Mouse (Mus musculus): ENCODE results near the gene Golga1. TPM values are rescaled to one million over a fixed set of nuclear protein-coding genes. Genes with fewer than 3 reads are reported as not detected.
A peak's percentile ranks its signal among the peaks of the same experiment; 100 is the strongest.

The Golga1 gene
- polyA plus RNA-seq, 1 experiment from 2014 or later, result 20.7 TPM

GRCm38 (mm10) chr2:39004372-39004771, 61.0 kb downstream of the Golga1 start:
- peaks cover 48% of the 10 kb centered on the region for H3K36me3 ChIP-seq (ENCODE audit: control insufficient read depth, insufficient read depth, low read length)
- no peaks in the 10 kb centered on the region for H3K27me3 ChIP-seq (replicated peaks; ENCODE audit: control insufficient read depth, insufficient read depth, low read length)
- DNase-seq (ENCODE audit: low spot score) (peak; percentile 36), ATAC-seq (ENCODE audit: low read depth) (no peak)
- H3K4me1 ChIP-seq (ENCODE audit: control insufficient read depth, insufficient read depth, low read length), result peaks cover 27% of the 10 kb centered on the region
- H3K4me2 ChIP-seq (ENCODE audit: low read depth, low read length), result peak overlapping the region; percentile 92
- peak overlapping the region; percentile 90 for H3K9ac ChIP-seq (ENCODE audit: low read depth, low read length)
- no peaks in the 10 kb centered on the region for H3K9me3 ChIP-seq (ENCODE audit: control insufficient read depth, low read length)
- WGBS, result 0% methylated on average over 11 of the region's 11 CpGs
- H3K4me3 ChIP-seq (ENCODE audit: low read depth, low read length), result peak overlapping the region; percentile 72
- H3K27ac ChIP-seq (replicated peaks; ENCODE audit: low read depth, low read length), result peak overlapping the region; percentile 88

GRCm38 (mm10) chr2:39003512-39003911, 61.8 kb downstream of the Golga1 start:
- Histone ChIP-seq H3K9me3 (ENCODE audit: control insufficient read depth, low read length) (no peaks in the 10 kb centered on the region), H3K4me3 (ENCODE audit: low read depth, low read length) (peak overlapping the region; percentile 72), H3K4me1 (ENCODE audit: control insufficient read depth, insufficient read depth, low read length) (peaks cover 21% of the 10 kb centered on the region), H3K27ac (replicated peaks; ENCODE audit: low read depth, low read length) (no peak overlapping the region), H3K9ac (ENCODE audit: low read depth, low read length) (peak overlapping the region; percentile 90), H3K4me2 (ENCODE audit: low read depth, low read length) (peak overlapping the region; percentile 92), H3K36me3 (ENCODE audit: control insufficient read depth, insufficient read depth, low read length) (peaks cover 51% of the 10 kb centered on the region), H3K27me3 (replicated peaks; ENCODE audit: control insufficient read depth, insufficient read depth, low read length) (no peaks in the 10 kb centered on the region)
- DNase-seq (ENCODE audit: low spot score) (no peak), ATAC-seq (ENCODE audit: low read depth) (no peak)
- WGBS, result 66% methylated on average over 5 of the region's 5 CpGs

GRCm38 (mm10) chr2:39003106-39003505, 62.2 kb downstream of the Golga1 start:
- 54% methylated on average over 8 of the region's 8 CpGs for WGBS
- ATAC-seq (ENCODE audit: low read depth), result no peak
- H3K9ac ChIP-seq (ENCODE audit: low read depth, low read length), result peak overlapping the region; percentile 90

GRCm38 (mm10) chr2:39001866-39002265, 63.5 kb downstream of the Golga1 start:
- no peaks in the 10 kb centered on the region for H3K27me3 ChIP-seq (replicated peaks; ENCODE audit: control insufficient read depth, insufficient read depth, low read length)
- no peak overlapping the region for H3K9ac ChIP-seq (ENCODE audit: low read depth, low read length)
- H3K4me2 ChIP-seq (ENCODE audit: low read depth, low read length), result no peak overlapping the region
- H3K4me1 ChIP-seq (ENCODE audit: control insufficient read depth, insufficient read depth, low read length), result peaks cover 23% of the 10 kb centered on the region
- no peak overlapping the region for H3K27ac ChIP-seq (replicated peaks; ENCODE audit: low read depth, low read length)
- WGBS, result 77% methylated on average over 3 of the region's 3 CpGs
- ATAC-seq (ENCODE audit: low read depth) (no peak), DNase-seq (ENCODE audit: low spot score) (no peak)
- no peak overlapping the region for H3K4me3 ChIP-seq (ENCODE audit: low read depth, low read length)
- peaks cover 51% of the 10 kb centered on the region for H3K36me3 ChIP-seq (ENCODE audit: control insufficient read depth, insufficient read depth, low read length)
- H3K9me3 ChIP-seq (ENCODE audit: control insufficient read depth, low read length), result no peaks in the 10 kb centered on the region

More at GRCm38 (mm10) chr2:39003106-39003505, 62.2 kb downstream of the Golga1 start:
- peaks cover 21% of the 10 kb centered on the region for H3K4me1 ChIP-seq (ENCODE audit: control insufficient read depth, insufficient read depth, low read length)
- no peak for DNase-seq (ENCODE audit: low spot score)
- H3K4me3 ChIP-seq (ENCODE audit: low read depth, low read length), result peak overlapping the region; percentile 72
- H3K4me2 ChIP-seq (ENCODE audit: low read depth, low read length), result peak overlapping the region; percentile 92
- no peaks in the 10 kb centered on the region for H3K9me3 ChIP-seq (ENCODE audit: control insufficient read depth, low read length)
- H3K36me3 ChIP-seq (ENCODE audit: control insufficient read depth, insufficient read depth, low read length), result peaks cover 51% of the 10 kb centered on the region
- H3K27me3 ChIP-seq (replicated peaks; ENCODE audit: control insufficient read depth, insufficient read depth, low read length), result no peaks in the 10 kb centered on the region
- no peak overlapping the region for H3K27ac ChIP-seq (replicated peaks; ENCODE audit: low read depth, low read length)

GRCm38 (mm10) chr2:39000587-39000919, 64.8 kb downstream of the Golga1 start:
- H3K27me3 ChIP-seq (replicated peaks; ENCODE audit: control insufficient read depth, insufficient read depth, low read length), result no peaks in the 10 kb centered on the region
- H3K9ac ChIP-seq (ENCODE audit: low read depth, low read length), result no peak overlapping the region
- H3K4me1 ChIP-seq (ENCODE audit: control insufficient read depth, insufficient read depth, low read length), result peaks cover 16% of the 10 kb centered on the region
- no peak overlapping the region for H3K4me2 ChIP-seq (ENCODE audit: low read depth, low read length)
- no peak overlapping the region for H3K4me3 ChIP-seq (ENCODE audit: low read depth, low read length)
- H3K27ac ChIP-seq (replicated peaks; ENCODE audit: low read depth, low read length), result no peak overlapping the region
- WGBS, result 81% methylated on average over 4 of the region's 4 CpGs
- DNase-seq (ENCODE audit: low spot score) (no peak), ATAC-seq (ENCODE audit: low read depth) (no peak)
- H3K9me3 ChIP-seq (ENCODE audit: control insufficient read depth, low read length), result no peaks in the 10 kb centered on the region
- H3K36me3 ChIP-seq (ENCODE audit: control insufficient read depth, insufficient read depth, low read length), result peaks cover 51% of the 10 kb centered on the region

- Histone ChIP-seq H3K4me3 (ENCODE audit: low read depth, low read length) (no peak overlapping the region), H3K36me3 (ENCODE audit: control insufficient read depth, insufficient read depth, low read length) (peaks cover 51% of the 10 kb centered on the region), H3K27ac (replicated peaks; ENCODE audit: low read depth, low read length) (no peak overlapping the region), H3K27me3 (replicated peaks; ENCODE audit: control insufficient read depth, insufficient read depth, low read length) (no peaks in the 10 kb centered on the region), H3K9me3 (ENCODE audit: control insufficient read depth, low read length) (no peaks in the 10 kb centered on the region), H3K4me2 (ENCODE audit: low read depth, low read length) (no peak overlapping the region), H3K9ac (ENCODE audit: low read depth, low read length) (no peak overlapping the region), H3K4me1 (ENCODE audit: control insufficient read depth, insufficient read depth, low read length) (peaks cover 16% of the 10 kb centered on the region)
- ATAC-seq (ENCODE audit: low read depth), result no peak
- WGBS, result 64% methylated on average over 8 of the region's 8 CpGs
- DNase-seq (ENCODE audit: low spot score), result no peak
These were observed 65.3 kb downstream of the Golga1 start for GRCm38 (mm10) chr2:38999910-39000586.

GRCm38 (mm10) chr2:38999381-38999780, 66.0 kb downstream of the Golga1 start:
- DNase-seq (ENCODE audit: low spot score) (no peak), ATAC-seq (ENCODE audit: low read depth) (no peak)
- no peak overlapping the region for H3K9ac ChIP-seq (ENCODE audit: low read depth, low read length)
- H3K4me1 ChIP-seq (ENCODE audit: control insufficient read depth, insufficient read depth, low read length), result peaks cover 16% of the 10 kb centered on the region
- H3K27ac ChIP-seq (replicated peaks; ENCODE audit: low read depth, low read length), result no peak overlapping the region
- H3K4me3 ChIP-seq (ENCODE audit: low read depth, low read length), result no peak overlapping the region
- no peak overlapping the region for H3K4me2 ChIP-seq (ENCODE audit: low read depth, low read length)
- no peaks in the 10 kb centered on the region for H3K9me3 ChIP-seq (ENCODE audit: control insufficient read depth, low read length)
- 52% methylated on average over 4 of the region's 4 CpGs for WGBS
- H3K36me3 ChIP-seq (ENCODE audit: control insufficient read depth, insufficient read depth, low read length), result peaks cover 51% of the 10 kb centered on the region
- H3K27me3 ChIP-seq (replicated peaks; ENCODE audit: control insufficient read depth, insufficient read depth, low read length), result no peaks in the 10 kb centered on the region

GRCm38 (mm10) chr2:38997386-38998374, 67.7 kb downstream of the Golga1 start, which contains the start of gene Wdr38:
Gene Wdr38 (plus strand): TSS chr2:38997476.
- peaks cover 35% of the 10 kb centered on the region for H3K36me3 ChIP-seq (ENCODE audit: control insufficient read depth, insufficient read depth, low read length)
- H3K4me2 ChIP-seq (ENCODE audit: low read depth, low read length), result peak within 1 kb of the TSS; percentile 62
- no peaks in the 10 kb centered on the region for H3K27me3 ChIP-seq (replicated peaks; ENCODE audit: control insufficient read depth, insufficient read depth, low read length)
- DNase-seq (ENCODE audit: low spot score) (peak; percentile 89), ATAC-seq (ENCODE audit: low read depth) (peak; percentile 95)
- peak within 1 kb of the TSS; percentile 56 for H3K9ac ChIP-seq (ENCODE audit: low read depth, low read length)
- 13% methylated on average over 33 of the region's 33 CpGs for WGBS
- H3K27ac ChIP-seq (replicated peaks; ENCODE audit: low read depth, low read length), result 0 out of 2 replicates have a peak within 1 kb of the TSS, but pooled peaks have one; percentile 13
- peak within 1 kb of the TSS; percentile 38 for H3K4me3 ChIP-seq (ENCODE audit: low read depth, low read length)
- no peaks in the 10 kb centered on the region for H3K9me3 ChIP-seq (ENCODE audit: control insufficient read depth, low read length)
- H3K4me1 ChIP-seq (ENCODE audit: control insufficient read depth, insufficient read depth, low read length), result peaks cover 5% of the 10 kb centered on the region; the same call in 1 of the 2 replicates

Data from embryonic facial prominence, embryonic 14.5 days (tissue).